23 mouse cellular contexts compared by ENCODE assay signal in genomic region chr16:47666963-47667362, GRCm38 (mm10).
DNase-seq lines count a peak whose midpoint lies in the region; ATAC-seq and TF ChIP-seq lines count a peak whose summit lies in the region.
"Had no signal": no experiment of that assay in that cellular context is flagged by ENCODE, and none has a peak within 500 bp of the region (broad histone marks: within the 10 kb centered on the region; RNA-seq: fewer than 3 reads in every experiment).

No protein-coding gene starts in this region.

- no peaks in the 10 kb centered on the region for H3K36me3 ChIP-seq in forebrain, embryonic 12.5 days (replicated peaks)
- no peaks in the 10 kb centered on the region for H3K36me3 ChIP-seq in forebrain, embryonic 10.5 days (replicated peaks)
- H3K36me3 ChIP-seq in forebrain, embryonic 13.5 days (ENCODE audit: poor library complexity, severe bottlenecking): no peaks in the 10 kb centered on the region
- no peaks in the 10 kb centered on the region for H3K36me3 ChIP-seq in forebrain, embryonic 15.5 days
- H3K36me3 ChIP-seq in intestine, embryonic 16.5 days (ENCODE audit: control insufficient read depth, insufficient read depth, low read length): no peaks in the 10 kb centered on the region
- H3K36me3 ChIP-seq: embryonic facial prominence, embryonic 13.5 days; embryonic facial prominence, embryonic 15.5 days had no signal

- no peak for TF ChIP-seq CTCF in brain, embryonic 14.5 days (IDR thresholded peaks at IDR 0.05; ENCODE audit: borderline replicate concordance, extremely low read depth, insufficient read depth, insufficient read length)

- H3K4me2 ChIP-seq in forebrain, embryonic 12.5 days: no peak overlapping the region
- no peak overlapping the region for H3K4me2 ChIP-seq in forebrain, embryonic 13.5 days
- no peak overlapping the region for H3K4me2 ChIP-seq in forebrain, embryonic 15.5 days (replicated peaks)
- H3K4me2 ChIP-seq in intestine, embryonic 16.5 days (ENCODE audit: low read depth, low read length): no peak overlapping the region
- H3K4me2 ChIP-seq: embryonic facial prominence, embryonic 13.5 days; embryonic facial prominence, embryonic 15.5 days had no signal

- H3K27ac ChIP-seq in forebrain, embryonic 12.5 days: no peak overlapping the region
- H3K27ac ChIP-seq in forebrain, embryonic 10.5 days: no peak overlapping the region
- H3K27ac ChIP-seq in forebrain, embryonic 13.5 days: no peak overlapping the region
- no peak overlapping the region for H3K27ac ChIP-seq in forebrain, embryonic 15.5 days (replicated peaks)
- H3K27ac ChIP-seq in intestine, embryonic 16.5 days (ENCODE audit: low read length): no peak overlapping the region
- H3K27ac ChIP-seq: embryonic facial prominence, embryonic 13.5 days; embryonic facial prominence, embryonic 15.5 days had no signal

- no peaks in the 10 kb centered on the region for H3K27me3 ChIP-seq in forebrain, embryonic 12.5 days
- no peaks in the 10 kb centered on the region for H3K27me3 ChIP-seq in forebrain, embryonic 10.5 days (ENCODE audit: poor library complexity, severe bottlenecking)
- no peaks in the 10 kb centered on the region for H3K27me3 ChIP-seq in forebrain, embryonic 13.5 days
- H3K27me3 ChIP-seq in forebrain, embryonic 15.5 days: no peaks in the 10 kb centered on the region
- H3K27me3 ChIP-seq in intestine, embryonic 16.5 days (replicated peaks; ENCODE audit: control insufficient read depth, insufficient read depth, low read length): no peaks in the 10 kb centered on the region
- H3K27me3 ChIP-seq: embryonic facial prominence, embryonic 13.5 days; embryonic facial prominence, embryonic 15.5 days; Patski had no signal

- no peaks in the 10 kb centered on the region for H3K9me3 ChIP-seq in forebrain, embryonic 12.5 days
- no peaks in the 10 kb centered on the region for H3K9me3 ChIP-seq in forebrain, embryonic 10.5 days
- H3K9me3 ChIP-seq in forebrain, embryonic 13.5 days (replicated peaks): no peaks in the 10 kb centered on the region
- no peaks in the 10 kb centered on the region for H3K9me3 ChIP-seq in forebrain, embryonic 15.5 days
- H3K9me3 ChIP-seq in intestine, embryonic 16.5 days (ENCODE audit: control insufficient read depth, low read length): no peaks in the 10 kb centered on the region
- H3K9me3 ChIP-seq: embryonic facial prominence, embryonic 13.5 days; embryonic facial prominence, embryonic 15.5 days had no signal

- DNase-seq in forebrain, embryonic 10.5 days (ENCODE audit: extremely low spot score, low spot score): no peak
- peak; percentile 51 for DNase-seq in brain, embryonic 14.5 days (ENCODE audit: low read depth)
- DNase-seq in thymus, postnatal 25 days: no peak
- DNase-seq in layer of hippocampus, postnatal 10 days (ENCODE audit: low spot score in 2 of 2): no peak
- DNase-seq: adrenal gland, adult 8-10 months; adrenal gland, postnatal 14 days; adrenal gland, postnatal 36 days; cerebellum, adult 11 months; cerebellum, adult 18-20 months; cerebellum, adult 8-10 months; cerebellum, adult 9-11 months; cerebellum, postnatal 14 days; cerebellum, postnatal 36 days; embryo, embryonic 11 days had no signal

- no peak overlapping the region for H3K4me3 ChIP-seq in forebrain, embryonic 12.5 days (replicated peaks)
- no peak overlapping the region for H3K4me3 ChIP-seq in forebrain, embryonic 10.5 days
- H3K4me3 ChIP-seq in forebrain, embryonic 13.5 days: no peak overlapping the region
- H3K4me3 ChIP-seq in forebrain, embryonic 15.5 days: no peak overlapping the region
- no peak overlapping the region for H3K4me3 ChIP-seq in intestine, embryonic 16.5 days (ENCODE audit: low read length)
- H3K4me3 ChIP-seq: embryonic facial prominence, embryonic 13.5 days; embryonic facial prominence, embryonic 15.5 days; erythroblast, embryonic 14.5 days had no signal

- ATAC-seq in forebrain, embryonic 12.5 days (ENCODE audit: low FRiP score): peak; percentile 69; the same call in 1 of the 2 replicates
- peak; percentile 48; the same call in 1 of the 2 replicates for ATAC-seq in forebrain, embryonic 13.5 days
- ATAC-seq in forebrain, embryonic 15.5 days (replicated peaks): 0 out of 2 replicates have a peak, but pooled peaks have one; percentile 41
- ATAC-seq in intestine, embryonic 16.5 days: no peak
- ATAC-seq: activated CD4-positive, CD25-positive, alpha-beta regulatory T cell, adult 4 months; Patski had no signal

- 70% methylated on average over 4 of the region's 4 CpGs for WGBS in forebrain, embryonic 12.5 days
- WGBS in forebrain, embryonic 10.5 days: 90% methylated on average over 4 of the region's 4 CpGs
- 72% methylated on average over 4 of the region's 4 CpGs for WGBS in forebrain, embryonic 13.5 days
- WGBS in forebrain, embryonic 15.5 days: 52% methylated on average over 4 of the region's 4 CpGs
- WGBS in intestine, embryonic 16.5 days: 82% methylated on average over 4 of the region's 4 CpGs

- TF ChIP-seq POLR2A in brain, embryonic 14.5 days (IDR thresholded peaks at IDR 0.05; ENCODE audit: borderline replicate concordance, extremely low read depth, insufficient read depth, insufficient read length, poor library complexity, severe bottlenecking): no peak

- H3K9ac ChIP-seq in forebrain, embryonic 12.5 days: no peak overlapping the region
- H3K9ac ChIP-seq in forebrain, embryonic 13.5 days: no peak overlapping the region
- no peak overlapping the region for H3K9ac ChIP-seq in forebrain, embryonic 15.5 days (replicated peaks)
- H3K9ac ChIP-seq in intestine, embryonic 16.5 days (ENCODE audit: low read depth, low read length): no peak overlapping the region
- H3K9ac ChIP-seq: embryonic facial prominence, embryonic 13.5 days; embryonic facial prominence, embryonic 15.5 days had no signal

- H3K4me1 ChIP-seq in forebrain, embryonic 12.5 days: no peaks in the 10 kb centered on the region
- H3K4me1 ChIP-seq in forebrain, embryonic 10.5 days: no peaks in the 10 kb centered on the region
- H3K4me1 ChIP-seq in forebrain, embryonic 13.5 days: no peaks in the 10 kb centered on the region
- H3K4me1 ChIP-seq in forebrain, embryonic 15.5 days: no peaks in the 10 kb centered on the region
- H3K4me1 ChIP-seq in intestine, embryonic 16.5 days (ENCODE audit: control insufficient read depth, insufficient read depth, low read length): no peaks in the 10 kb centered on the region
- H3K4me1 ChIP-seq: embryonic facial prominence, embryonic 13.5 days; embryonic facial prominence, embryonic 15.5 days had no signal
